Mouse (Mus musculus): ENCODE data around the gene Tnfrsf21.

Gene Tnfrsf21

DNA sequence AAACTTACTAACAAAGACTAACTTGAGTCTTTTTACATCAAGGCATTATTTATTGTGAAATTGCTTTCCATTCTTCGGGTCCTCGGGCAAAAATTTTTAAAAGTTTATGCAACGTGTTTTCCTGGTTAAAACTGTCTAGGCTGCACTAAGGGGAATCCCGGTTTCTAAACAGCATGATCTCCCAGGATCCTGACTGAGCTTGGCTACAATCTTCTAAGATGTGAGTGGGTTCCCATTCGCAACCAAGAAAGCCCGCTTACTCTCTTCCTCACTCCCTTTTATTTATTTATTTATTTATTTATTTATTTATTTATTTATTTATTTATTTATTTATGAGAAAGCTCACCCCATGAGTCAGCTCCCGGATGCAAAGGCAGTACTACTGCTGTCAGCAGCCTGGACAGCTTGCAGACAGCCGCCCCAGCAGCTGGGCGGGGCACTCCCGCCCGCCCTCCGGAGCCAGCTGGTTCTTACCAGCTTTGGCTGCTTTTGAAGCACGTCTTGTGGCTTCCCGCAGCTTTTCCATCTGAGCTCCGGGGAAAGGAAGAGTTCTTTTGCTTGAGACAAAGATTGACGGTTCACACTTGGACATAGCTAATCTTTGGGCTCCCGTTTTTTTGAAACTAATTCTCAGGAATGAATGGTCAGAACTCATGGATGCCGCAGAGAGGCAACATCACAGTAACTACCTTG is 60.6 kb downstream of the Tnfrsf21 start:
- DNase-seq (ENCODE audit: low spot score), result no peak

DNA sequence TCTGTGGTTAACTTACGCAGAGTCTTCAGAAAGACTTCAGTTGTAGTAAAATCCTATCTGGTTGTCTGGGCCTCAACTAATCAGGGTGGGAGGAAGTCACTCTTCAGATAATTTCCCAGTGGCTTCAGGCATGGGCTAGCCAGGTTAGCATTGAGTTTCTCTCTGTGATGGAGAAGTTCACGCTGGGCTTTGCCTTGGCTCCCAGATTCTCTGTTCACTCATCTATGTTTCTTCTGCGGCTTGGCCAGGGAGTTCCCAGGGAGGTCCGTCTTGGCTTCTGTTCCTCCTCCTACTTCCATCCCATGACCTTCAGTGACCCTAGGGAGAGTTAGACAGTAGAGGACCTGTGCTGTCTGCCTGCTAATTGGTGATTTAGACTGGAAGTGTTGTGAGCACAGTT is 61.2 kb downstream of the Tnfrsf21 start:
- DNase-seq (ENCODE audit: low spot score), result no peak

DNA sequence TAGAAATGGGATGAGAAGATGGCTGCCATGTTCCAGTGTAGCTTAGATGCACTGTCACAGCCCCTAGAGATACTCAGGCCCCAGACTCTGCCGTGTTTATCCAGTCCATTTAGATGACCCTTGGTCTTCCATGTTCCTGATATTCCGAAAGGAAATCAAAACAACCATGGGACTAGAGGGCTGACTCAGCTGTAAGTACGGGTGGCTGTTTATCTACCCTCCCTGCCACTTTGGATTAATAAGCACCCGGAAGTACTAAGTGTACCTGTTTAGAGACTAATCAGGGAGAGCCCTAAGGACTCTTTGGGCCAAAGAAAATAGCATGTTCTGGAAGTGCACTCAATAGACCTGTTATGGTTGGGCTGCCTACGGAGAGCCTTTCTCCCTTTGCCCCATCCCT is 64.9 kb downstream of the Tnfrsf21 start:
- DNase-seq (ENCODE audit: low spot score), result no peak

DNA sequence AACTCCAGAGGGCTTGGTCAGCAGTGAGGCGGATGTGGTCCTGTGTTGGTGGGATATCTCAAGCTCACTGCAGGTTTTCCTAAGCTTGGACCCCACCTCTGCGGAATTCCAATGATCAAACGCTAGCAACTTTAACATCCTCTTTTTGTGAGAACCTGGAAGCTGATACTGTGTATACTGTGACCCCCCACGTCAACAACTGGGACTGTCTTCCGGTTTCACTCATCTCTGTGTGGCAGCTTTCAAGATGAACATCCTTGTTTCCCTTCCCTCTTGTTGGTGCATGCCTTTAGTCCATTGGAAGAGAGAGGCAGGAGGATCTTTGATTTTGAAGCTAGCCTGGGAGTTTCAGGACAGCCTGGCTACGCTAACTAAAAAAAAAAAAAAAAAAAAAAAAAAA is 73.1 kb downstream of the Tnfrsf21 start:
- DNase-seq (ENCODE audit: low spot score), result no peak

DNA sequence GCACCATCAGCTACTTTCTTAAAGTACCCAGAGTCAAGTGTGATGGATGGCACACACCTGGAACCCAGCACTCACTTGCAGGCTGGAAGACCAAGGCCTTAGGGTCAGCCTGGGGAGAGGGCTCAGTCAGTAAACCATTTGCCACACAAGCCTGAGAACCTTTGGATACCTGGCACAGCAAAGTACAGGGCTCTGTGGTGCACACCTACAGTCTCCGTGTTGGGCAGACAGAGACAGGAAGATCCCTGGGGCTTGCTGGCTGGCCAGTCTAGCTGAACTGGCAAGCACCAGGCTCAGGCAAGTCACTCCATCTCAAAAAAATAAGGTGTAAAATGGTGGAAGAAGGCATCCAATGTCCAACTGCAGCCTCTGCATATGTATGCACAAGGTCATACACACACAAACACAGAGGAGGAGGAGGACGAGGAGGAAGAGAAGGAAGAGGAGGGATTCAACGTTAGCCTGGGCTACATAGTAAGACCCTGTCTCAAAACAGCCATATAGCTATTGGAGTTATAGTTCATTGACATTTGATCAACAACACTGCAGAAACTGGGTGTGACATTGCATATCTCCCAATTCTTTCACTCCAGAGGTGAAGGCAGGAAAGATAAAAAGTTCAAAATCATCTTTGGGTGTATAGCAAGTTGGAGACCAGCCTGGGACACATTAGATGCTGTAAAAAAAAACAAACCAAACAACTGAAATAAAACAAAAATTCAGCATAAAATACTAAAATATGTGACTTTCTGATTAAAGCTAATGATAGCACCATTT is 74.8 kb downstream of the Tnfrsf21 start:
- DNase-seq (ENCODE audit: low spot score), result no peak

DNA sequence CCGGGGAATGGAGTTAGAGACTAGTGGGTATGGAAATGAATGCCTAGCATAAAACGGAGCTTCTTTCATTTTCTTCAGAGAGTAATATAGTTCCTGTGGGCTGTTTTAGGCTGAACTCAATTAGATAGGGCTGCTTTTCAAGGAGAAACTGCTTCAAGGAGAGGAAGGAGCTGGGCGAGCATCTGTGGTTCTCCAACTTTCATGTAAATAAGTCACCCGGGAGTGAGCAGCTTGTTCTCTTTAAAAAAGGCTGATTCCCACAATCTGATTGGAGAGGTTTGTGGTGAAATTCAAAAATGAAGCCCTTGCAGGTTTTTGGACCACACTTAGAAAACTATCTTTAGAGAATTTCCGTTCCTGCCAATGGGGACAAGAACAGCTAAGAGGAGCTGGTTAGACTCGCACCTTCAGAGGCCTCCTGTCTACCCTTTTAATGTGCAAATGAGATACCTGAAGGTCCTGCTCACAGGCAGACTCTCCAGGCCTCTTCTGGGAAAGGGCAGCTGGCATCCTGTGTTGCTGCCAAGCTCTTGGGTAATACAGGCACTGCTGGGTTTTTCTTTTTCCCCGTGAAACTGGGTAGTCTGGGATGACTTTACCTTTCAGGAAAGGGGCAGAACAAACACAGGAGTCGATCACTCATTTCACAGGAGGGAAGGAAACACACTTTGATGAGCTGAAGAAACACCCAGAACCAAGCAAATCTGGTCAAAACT is 76.1 kb downstream of the Tnfrsf21 start:
- no peak for DNase-seq (ENCODE audit: low spot score)

DNA sequence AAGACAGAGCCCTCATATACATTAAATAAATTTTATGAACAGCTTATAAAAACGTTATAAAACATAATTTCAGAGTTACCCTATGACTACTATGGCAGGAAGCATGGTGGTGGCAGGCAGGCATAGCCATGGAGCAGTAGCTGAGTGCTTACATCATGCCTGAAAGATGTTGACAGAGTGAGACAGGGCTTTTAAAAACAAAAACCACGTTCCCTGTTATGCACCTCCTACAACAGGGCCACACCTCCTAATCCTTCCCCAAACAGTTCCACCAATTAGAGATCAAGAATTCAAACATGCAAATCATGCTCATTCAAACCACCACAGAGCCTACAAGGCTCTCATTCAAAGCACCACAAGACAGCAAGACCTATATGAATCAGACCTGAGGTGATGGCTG is 77.9 kb downstream of the Tnfrsf21 start:
- no peak for DNase-seq (ENCODE audit: low spot score)

DNA sequence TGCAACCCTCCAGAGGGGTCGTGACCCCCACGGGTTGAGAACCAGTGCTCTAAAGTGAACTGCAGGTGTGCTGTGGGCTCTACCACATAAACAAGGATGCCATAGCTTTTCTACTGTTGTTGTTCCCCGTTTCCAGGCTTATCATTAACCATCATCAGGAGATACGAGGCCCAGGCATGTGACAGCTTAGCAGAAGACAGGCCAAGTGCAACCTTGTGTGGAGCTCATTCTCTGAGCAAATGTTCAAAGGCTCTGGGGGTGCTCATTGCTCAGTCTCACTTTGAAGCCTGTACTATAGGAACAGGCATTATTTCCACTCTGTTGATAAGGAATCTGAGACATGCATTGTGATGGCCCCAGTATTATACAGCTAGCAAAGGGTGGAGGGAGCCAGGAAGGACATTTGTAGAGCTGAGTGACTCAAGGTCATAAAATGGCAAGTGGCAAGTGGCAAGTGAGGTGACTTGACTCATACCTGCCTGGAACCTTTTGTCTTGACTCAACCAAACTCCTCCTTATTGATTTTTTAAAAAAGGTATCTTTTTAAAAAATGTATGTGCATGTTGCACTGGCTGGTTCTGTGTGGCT is 80.8 kb downstream of the Tnfrsf21 start:
- no peak for DNase-seq (ENCODE audit: low spot score)

DNA sequence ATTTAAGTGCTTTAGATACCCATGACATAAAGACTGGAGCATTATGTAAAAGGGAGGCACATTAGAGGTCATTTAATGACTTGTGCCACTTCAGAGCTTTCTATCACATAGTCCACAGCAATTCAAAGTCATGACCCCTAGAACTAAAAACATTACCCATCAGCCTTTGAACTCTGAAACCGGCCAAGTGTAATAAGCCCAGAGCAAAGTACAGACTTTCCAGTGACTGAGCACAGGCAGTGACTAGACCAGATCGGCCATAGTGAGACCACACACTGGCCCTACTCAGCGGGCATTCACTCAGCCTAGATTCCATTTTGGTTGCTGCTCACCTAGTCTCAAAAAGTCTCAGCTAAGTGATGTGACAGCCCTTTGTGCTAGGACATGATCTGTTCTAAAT is 89.8 kb downstream of the Tnfrsf21 start:
- no peak for DNase-seq (ENCODE audit: low spot score)

DNA sequence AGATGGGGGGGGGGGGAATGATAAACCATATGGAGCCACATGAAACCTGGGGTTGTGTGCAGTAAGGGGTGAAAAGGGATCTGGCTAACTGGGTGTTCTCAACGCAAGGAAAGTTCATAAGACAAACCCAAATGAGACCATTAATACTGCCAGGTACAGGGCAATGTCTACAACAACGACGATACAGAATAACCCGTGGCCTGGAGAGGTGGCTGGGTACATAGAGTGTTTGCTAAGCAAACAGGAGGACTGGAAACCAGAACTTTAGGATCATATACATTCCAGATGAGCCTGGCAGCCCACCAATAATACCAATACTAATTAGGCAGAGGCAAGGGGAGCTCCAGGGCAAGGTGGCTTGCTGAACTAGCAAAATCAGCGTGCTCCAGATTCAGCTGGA is 91.0 kb downstream of the Tnfrsf21 start:
- no peak for DNase-seq (ENCODE audit: low spot score)

DNA sequence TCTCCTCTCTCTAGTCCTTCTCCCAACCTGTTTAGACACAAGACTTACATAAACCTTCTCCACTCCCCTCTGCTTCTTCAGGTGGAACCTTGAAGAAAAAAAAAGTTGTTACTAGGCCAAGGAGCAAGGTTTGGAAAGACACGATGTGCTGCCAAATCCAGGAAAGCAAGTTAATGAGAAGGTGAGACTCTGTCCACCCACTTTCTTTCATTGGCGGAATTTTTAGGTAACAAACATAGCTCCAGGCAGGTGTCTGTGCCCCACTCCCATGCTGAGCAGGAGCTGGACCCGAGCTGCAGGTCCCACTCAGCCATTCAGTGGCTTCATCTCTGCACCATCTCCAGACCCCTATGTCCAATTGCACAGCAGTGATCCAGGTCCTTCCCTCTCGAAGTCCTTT is 93.1 kb downstream of the Tnfrsf21 start:
- DNase-seq (ENCODE audit: low spot score), result no peak

DNA sequence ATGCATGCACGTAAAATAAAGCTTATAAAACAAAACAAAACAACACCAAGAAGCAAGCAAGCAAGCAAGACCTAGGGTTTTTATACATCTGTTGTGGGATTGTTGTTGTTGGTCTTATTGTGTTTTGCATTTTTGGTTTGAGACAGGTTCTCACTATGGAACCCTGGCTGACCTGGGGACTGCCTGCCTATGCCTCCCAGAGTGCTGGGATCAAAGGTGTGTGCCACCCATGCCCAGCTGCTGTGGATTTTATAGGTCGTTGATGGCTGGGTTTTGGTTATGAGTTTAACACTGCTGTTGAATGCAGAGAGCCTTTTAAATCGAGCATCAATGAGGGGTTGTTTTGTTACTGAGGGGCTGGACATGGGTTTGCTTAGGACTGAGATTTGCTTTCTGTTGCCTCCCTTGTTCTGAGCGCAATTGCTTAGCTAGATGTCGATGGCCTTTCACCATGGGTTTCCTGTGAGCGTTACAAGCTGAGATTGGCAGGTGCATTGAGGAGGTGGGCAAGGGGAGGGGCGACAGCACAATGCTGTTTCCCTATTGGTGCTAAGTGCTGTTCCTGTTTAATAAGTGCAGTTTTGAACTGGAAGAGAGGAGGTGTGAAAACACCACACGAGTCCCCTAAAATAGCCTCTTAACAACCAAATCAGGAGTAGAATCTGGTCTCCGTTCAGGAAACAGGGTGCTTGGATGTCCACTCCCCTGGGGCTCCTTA is 94.0 kb downstream of the Tnfrsf21 start:
- DNase-seq (ENCODE audit: low spot score), result no peak

DNA sequence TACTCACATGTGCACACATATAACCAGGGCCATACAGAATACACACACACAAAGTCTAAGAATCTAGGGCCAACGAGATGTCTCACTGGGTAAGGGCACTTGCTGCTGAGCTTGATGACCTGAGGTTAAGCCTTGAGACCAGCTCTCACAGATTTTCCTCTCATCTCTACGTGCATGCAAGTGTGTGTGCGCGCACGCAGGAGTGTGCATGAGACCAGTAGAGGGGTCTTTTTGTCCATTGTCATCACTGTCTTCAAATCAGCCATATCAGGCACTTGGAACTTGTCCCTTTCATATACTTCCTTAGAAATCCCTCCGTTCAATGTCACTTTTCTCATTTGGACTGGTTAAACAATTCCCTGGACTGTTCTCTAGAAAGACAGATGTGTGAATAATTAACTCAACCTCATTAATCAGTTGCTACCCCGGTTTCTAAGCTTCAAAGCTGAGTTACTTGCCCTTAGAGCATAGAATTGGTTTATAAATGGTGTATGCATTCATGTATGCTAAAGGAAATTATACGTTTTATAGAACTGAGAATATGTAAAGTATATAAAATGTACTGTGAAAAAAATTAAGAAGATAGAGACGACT is 97.1 kb downstream of the Tnfrsf21 start:
- DNase-seq (ENCODE audit: low spot score), result no peak

DNA sequence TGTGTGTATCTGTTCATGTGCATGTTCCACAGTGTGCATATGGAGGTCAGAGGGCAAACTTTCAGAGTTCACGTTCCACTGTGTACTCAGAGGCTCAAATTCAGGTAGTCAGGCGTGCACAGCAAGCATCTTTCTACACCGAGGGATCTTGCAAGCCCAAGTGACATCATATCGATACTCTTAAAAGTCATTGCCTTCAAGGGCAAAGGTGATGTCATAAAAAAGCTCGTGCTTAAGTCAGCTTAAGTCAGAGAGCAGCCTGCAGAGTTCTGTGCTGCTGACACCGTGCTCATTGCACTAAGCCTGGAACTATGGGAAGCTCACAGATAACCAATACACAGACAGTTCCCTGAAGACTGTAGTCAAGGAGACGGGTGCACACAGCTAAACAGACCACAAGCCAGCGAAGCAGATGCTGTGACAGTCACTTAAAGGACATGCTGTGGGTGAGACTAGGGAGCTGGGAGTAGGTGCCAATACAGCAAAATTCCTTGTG is 97.8 kb downstream of the Tnfrsf21 start:
- DNase-seq (ENCODE audit: low spot score), result no peak

DNA sequence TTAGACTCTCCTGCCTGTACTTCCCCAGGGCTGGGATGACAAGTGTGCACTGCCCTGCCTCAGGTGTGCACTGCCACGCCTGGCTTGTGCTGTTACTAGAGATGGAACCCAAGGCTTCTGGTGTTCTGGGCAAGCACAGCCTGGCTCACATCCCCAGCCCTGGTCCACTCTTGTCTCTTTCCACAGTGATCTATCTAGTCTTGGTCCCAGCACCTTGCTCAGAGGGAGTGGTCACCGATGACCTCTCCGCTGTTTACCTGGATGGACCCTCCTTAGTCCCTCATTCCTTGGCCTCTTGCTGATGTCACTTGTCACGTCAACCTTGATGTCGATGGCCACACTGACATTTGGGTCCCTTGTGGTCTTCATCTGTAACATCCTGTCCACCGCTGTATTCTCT is 98.6 kb downstream of the Tnfrsf21 start:
- DNase-seq (ENCODE audit: low spot score), result no peak

DNA sequence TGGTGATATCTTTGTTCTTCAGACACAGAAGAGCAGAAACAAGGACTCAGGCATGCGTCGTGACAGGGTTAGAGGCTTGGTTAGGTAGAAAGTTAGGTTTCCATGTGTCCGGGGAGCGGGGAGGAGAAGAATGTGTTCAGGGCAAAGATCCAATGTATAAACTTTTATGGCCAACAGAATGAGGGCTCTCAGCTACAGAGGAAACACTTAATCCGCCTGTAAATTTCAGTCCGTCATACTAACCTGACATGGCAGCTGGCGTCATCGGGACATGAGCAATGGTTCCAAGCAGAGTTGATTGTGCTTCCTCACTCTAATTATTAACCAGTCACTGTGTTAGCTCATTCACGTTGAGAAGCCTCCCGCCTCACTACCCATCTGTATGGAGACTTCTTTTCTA is 100.4 kb downstream of the Tnfrsf21 start:
- DNase-seq (ENCODE audit: low spot score), result no peak

DNA sequence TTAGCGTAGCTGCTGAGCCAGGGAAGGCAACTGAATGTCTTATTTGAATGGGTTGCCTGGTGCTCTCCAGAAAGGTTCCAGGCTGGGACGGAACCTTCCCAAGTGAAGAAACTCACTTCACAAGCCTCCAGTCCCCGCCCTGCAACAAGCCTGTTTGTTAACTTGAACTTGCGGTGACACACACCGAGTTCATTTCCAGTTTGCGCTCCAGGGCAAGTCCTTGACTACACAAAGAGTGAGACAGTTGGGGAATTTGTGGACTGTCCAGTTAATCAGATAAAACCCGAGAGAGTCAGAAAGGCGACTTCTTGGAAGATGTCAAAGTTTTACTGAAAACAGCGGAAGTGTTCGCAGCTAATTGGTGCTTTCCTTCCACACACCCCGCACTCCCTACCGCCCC is 103.1 kb downstream of the Tnfrsf21 start:
- DNase-seq (ENCODE audit: low spot score), result no peak

DNA sequence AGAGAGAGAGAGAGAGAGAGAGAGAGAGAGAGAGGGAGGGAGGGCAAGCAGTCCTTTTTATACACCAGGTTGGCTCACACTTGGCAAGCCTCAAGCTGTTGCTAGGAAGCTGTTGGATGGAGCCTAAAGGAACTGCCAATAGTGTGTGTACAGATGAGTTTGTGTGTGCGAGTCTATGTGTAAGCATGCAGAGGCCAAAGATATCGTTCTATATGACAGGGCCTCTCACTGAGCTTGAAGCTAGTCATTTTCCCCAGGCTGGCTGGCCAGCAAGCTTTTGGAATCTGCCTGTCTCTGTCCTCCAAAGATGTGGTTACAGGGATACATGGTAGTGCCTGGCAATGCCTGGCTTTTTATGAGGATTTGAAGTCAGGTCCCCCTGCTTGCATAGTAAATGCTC is 104.7 kb downstream of the Tnfrsf21 start:
- DNase-seq (ENCODE audit: low spot score), result no peak

DNA sequence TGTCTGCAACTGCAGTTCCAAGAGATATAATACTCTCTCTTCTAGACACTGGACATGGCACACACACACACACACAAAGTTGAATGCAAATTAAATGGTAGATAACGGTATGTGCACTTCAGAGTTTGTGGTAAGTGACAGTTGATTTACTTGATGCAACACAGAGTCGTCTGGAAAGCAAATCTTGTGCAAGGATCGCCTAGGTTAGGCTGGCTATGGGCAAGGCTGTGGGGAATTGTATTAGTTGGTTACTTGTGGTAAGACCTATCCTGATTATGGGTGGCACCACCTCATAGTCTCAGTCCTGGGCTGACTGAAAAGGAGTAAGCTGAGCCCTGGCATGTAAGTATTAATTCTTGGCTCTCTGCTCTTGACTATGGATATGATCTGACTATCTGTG is 112.0 kb downstream of the Tnfrsf21 start:
- DNase-seq (ENCODE audit: low spot score), result no peak

DNA sequence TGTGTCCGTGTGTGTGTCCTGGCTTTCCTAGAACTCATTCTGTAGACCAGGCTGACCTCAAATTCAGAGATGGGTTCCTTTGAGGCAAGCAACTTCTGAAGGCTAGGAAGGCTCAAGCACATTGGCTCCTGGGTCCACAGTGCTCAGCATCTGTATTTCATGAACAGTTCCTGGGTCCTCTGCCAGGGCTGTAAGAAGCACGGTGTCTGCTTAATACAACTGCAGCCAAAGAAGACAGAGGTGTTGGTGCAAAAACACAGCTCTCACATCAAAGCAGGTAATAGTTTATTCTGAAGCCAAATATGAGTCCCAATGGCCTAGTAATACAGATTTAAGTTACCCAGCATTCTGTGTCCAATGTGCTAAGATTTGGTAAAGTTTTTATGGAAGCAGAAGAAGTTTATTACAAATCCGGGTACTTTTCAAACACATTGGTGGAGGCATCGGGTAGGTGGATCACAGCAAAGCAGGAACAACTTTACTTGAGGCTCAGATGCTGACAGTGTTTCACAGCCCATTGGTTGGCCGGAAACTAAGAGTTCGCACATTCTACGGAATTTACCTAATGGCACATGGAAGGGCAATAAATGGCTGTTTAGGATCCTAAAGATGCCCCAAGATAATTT is 112.7 kb downstream of the Tnfrsf21 start:
- DNase-seq (ENCODE audit: low spot score), result no peak
